Mouse (Mus musculus): ENCODE data around the gene Aplp2. TPM values are rescaled to one million over a fixed set of nuclear protein-coding genes. Genes with fewer than 3 reads are reported as not detected.

Gene Aplp2
- polyA plus RNA-seq, 1 experiment from 2014 or later = 451 TPM

GRCm38 (mm10) chr9:31156594-31156993 is 55.0 kb downstream of the Aplp2 start:
- WGBS = 90% methylated on average over 8 of the region's 8 CpGs
- H3K27ac ChIP-seq (ENCODE audit: low read depth, low read length) = no peak overlapping the region
- H3K27me3 ChIP-seq (ENCODE audit: control insufficient read depth, insufficient read depth, low read length) = no peaks in the 10 kb centered on the region
- no peaks in the 10 kb centered on the region for H3K9me3 ChIP-seq (ENCODE audit: control insufficient read depth, low read length)
- peaks cover 71% of the 10 kb centered on the region for H3K36me3 ChIP-seq (ENCODE audit: control insufficient read depth, insufficient read depth, low read length)
- ATAC-seq (ENCODE audit: low read depth) = no peak
- no peaks in the 10 kb centered on the region for H3K4me1 ChIP-seq (ENCODE audit: control insufficient read depth, insufficient read depth, low read length)
- no peak overlapping the region for H3K4me2 ChIP-seq (ENCODE audit: low read depth, low read length)
- H3K9ac ChIP-seq (replicated peaks; ENCODE audit: low read depth, low read length) = no peak overlapping the region
- H3K4me3 ChIP-seq (ENCODE audit: low read depth, low read length) = no peak overlapping the region

- no peaks in the 10 kb centered on the region for H3K27me3 ChIP-seq (ENCODE audit: control insufficient read depth, insufficient read depth, low read length)
- H3K4me3 ChIP-seq (ENCODE audit: low read depth, low read length) = no peak overlapping the region
- H3K27ac ChIP-seq (ENCODE audit: low read depth, low read length) = no peak overlapping the region
- H3K9ac ChIP-seq (replicated peaks; ENCODE audit: low read depth, low read length) = no peak overlapping the region
- no peaks in the 10 kb centered on the region for H3K9me3 ChIP-seq (ENCODE audit: control insufficient read depth, low read length)
- no peaks in the 10 kb centered on the region for H3K4me1 ChIP-seq (ENCODE audit: control insufficient read depth, insufficient read depth, low read length)
- WGBS = 92% methylated on average over 2 of the region's 2 CpGs
- peaks cover 52% of the 10 kb centered on the region for H3K36me3 ChIP-seq (ENCODE audit: control insufficient read depth, insufficient read depth, low read length)
- peak; percentile 30; the same call in 1 of the 2 replicates for ATAC-seq (ENCODE audit: low read depth)
- no peak overlapping the region for H3K4me2 ChIP-seq (ENCODE audit: low read depth, low read length)
Measured at GRCm38 (mm10) chr9:31151050-31151449, 60.6 kb downstream of the Aplp2 start.

- no peak overlapping the region for H3K4me3 ChIP-seq (ENCODE audit: low read depth, low read length)
- H3K27me3 ChIP-seq (ENCODE audit: control insufficient read depth, insufficient read depth, low read length) = no peaks in the 10 kb centered on the region
- no peak overlapping the region for H3K4me2 ChIP-seq (ENCODE audit: low read depth, low read length)
- no peak for ATAC-seq (ENCODE audit: low read depth)
- 52% methylated on average over 7 of the region's 7 CpGs for WGBS
- peaks cover 37% of the 10 kb centered on the region for H3K36me3 ChIP-seq (ENCODE audit: control insufficient read depth, insufficient read depth, low read length)
- H3K27ac ChIP-seq (ENCODE audit: low read depth, low read length) = no peak overlapping the region
- no peak overlapping the region for H3K9ac ChIP-seq (replicated peaks; ENCODE audit: low read depth, low read length)
- H3K4me1 ChIP-seq (ENCODE audit: control insufficient read depth, insufficient read depth, low read length) = no peaks in the 10 kb centered on the region
- H3K9me3 ChIP-seq (ENCODE audit: control insufficient read depth, low read length) = no peaks in the 10 kb centered on the region
Measured at GRCm38 (mm10) chr9:31148135-31148534, 63.5 kb downstream of the Aplp2 start.

GRCm38 (mm10) chr9:31145272-31145925 is 66.2 kb downstream of the Aplp2 start:
- H3K9ac ChIP-seq (replicated peaks; ENCODE audit: low read depth, low read length) = no peak overlapping the region
- H3K27me3 ChIP-seq (ENCODE audit: control insufficient read depth, insufficient read depth, low read length) = no peaks in the 10 kb centered on the region
- no peaks in the 10 kb centered on the region for H3K9me3 ChIP-seq (ENCODE audit: control insufficient read depth, low read length)
- no peaks in the 10 kb centered on the region for H3K4me1 ChIP-seq (ENCODE audit: control insufficient read depth, insufficient read depth, low read length)
- ATAC-seq (ENCODE audit: low read depth) = no peak
- H3K4me2 ChIP-seq (ENCODE audit: low read depth, low read length) = no peak overlapping the region
- no peak overlapping the region for H3K4me3 ChIP-seq (ENCODE audit: low read depth, low read length)
- no peak overlapping the region for H3K27ac ChIP-seq (ENCODE audit: low read depth, low read length)
- 88% methylated on average over 7 of the region's 7 CpGs for WGBS
- peaks cover 20% of the 10 kb centered on the region for H3K36me3 ChIP-seq (ENCODE audit: control insufficient read depth, insufficient read depth, low read length)

GRCm38 (mm10) chr9:31142924-31143323 is 68.7 kb downstream of the Aplp2 start:
- WGBS = 79% methylated on average over 1 of the region's 1 CpGs
- no peak overlapping the region for H3K4me3 ChIP-seq (ENCODE audit: low read depth, low read length)

GRCm38 (mm10) chr9:31133131-31133530 is 78.5 kb downstream of the Aplp2 start:
- WGBS = 87% methylated on average over 5 of the region's 5 CpGs
- Histone ChIP-seq H3K4me3 (ENCODE audit: low read depth, low read length) (no peak overlapping the region), H3K4me2 (ENCODE audit: low read depth, low read length) (no peak overlapping the region), H3K27ac (ENCODE audit: low read depth, low read length) (no peak overlapping the region), H3K9me3 (ENCODE audit: control insufficient read depth, low read length) (no peaks in the 10 kb centered on the region), H3K36me3 (ENCODE audit: control insufficient read depth, insufficient read depth, low read length) (no peaks in the 10 kb centered on the region), H3K9ac (replicated peaks; ENCODE audit: low read depth, low read length) (no peak overlapping the region), H3K4me1 (ENCODE audit: control insufficient read depth, insufficient read depth, low read length) (peaks cover 7% of the 10 kb centered on the region; the same call in 1 of the 2 replicates), H3K27me3 (ENCODE audit: control insufficient read depth, insufficient read depth, low read length) (peaks cover 34% of the 10 kb centered on the region)
- ATAC-seq (ENCODE audit: low read depth) = no peak

More at GRCm38 (mm10) chr9:31142924-31143323, 68.7 kb downstream of the Aplp2 start:
- Histone ChIP-seq H3K27ac (ENCODE audit: low read depth, low read length) (no peak overlapping the region), H3K4me2 (ENCODE audit: low read depth, low read length) (no peak overlapping the region), H3K27me3 (ENCODE audit: control insufficient read depth, insufficient read depth, low read length) (no peaks in the 10 kb centered on the region), H3K36me3 (ENCODE audit: control insufficient read depth, insufficient read depth, low read length) (no peaks in the 10 kb centered on the region), H3K9me3 (ENCODE audit: control insufficient read depth, low read length) (no peaks in the 10 kb centered on the region), H3K4me1 (ENCODE audit: control insufficient read depth, insufficient read depth, low read length) (no peaks in the 10 kb centered on the region), H3K9ac (replicated peaks; ENCODE audit: low read depth, low read length) (no peak overlapping the region)
- no peak for ATAC-seq (ENCODE audit: low read depth)

GRCm38 (mm10) chr9:31131205-31131968 is 80.2 kb downstream of the Aplp2 start, which contains the start of gene St14:
Gene St14 (minus strand): TSS chr9:31131853.
- Histone ChIP-seq H3K27me3 (ENCODE audit: control insufficient read depth, insufficient read depth, low read length) (peaks cover 34% of the 10 kb centered on the region), H3K4me2 (ENCODE audit: low read depth, low read length) (peak within 1 kb of the TSS; percentile 81), H3K4me3 (ENCODE audit: low read depth, low read length) (peak within 1 kb of the TSS; percentile 34), H3K9me3 (ENCODE audit: control insufficient read depth, low read length) (no peaks in the 10 kb centered on the region), H3K4me1 (ENCODE audit: control insufficient read depth, insufficient read depth, low read length) (peaks cover 7% of the 10 kb centered on the region; the same call in 1 of the 2 replicates), H3K36me3 (ENCODE audit: control insufficient read depth, insufficient read depth, low read length) (no peaks in the 10 kb centered on the region), H3K27ac (ENCODE audit: low read depth, low read length) (no peak within 1 kb of the TSS), H3K9ac (replicated peaks; ENCODE audit: low read depth, low read length) (peak within 1 kb of the TSS; percentile 8; the same call in 1 of the 2 replicates)
- ATAC-seq (ENCODE audit: low read depth) = peak; percentile 49; the same call in 1 of the 2 replicates
- WGBS = under 1% methylated on average over 63 of the region's 74 CpGs

- WGBS = 7% methylated on average over 26 of the region's 26 CpGs
- peak overlapping the region; percentile 81 for H3K4me2 ChIP-seq (ENCODE audit: low read depth, low read length)
- no peak overlapping the region for H3K9ac ChIP-seq (replicated peaks; ENCODE audit: low read depth, low read length)
- H3K4me3 ChIP-seq (ENCODE audit: low read depth, low read length) = peak overlapping the region; percentile 34
- peaks cover 7% of the 10 kb centered on the region; the same call in 1 of the 2 replicates for H3K4me1 ChIP-seq (ENCODE audit: control insufficient read depth, insufficient read depth, low read length)
- no peak overlapping the region for H3K27ac ChIP-seq (ENCODE audit: low read depth, low read length)
- H3K27me3 ChIP-seq (ENCODE audit: control insufficient read depth, insufficient read depth, low read length) = peaks cover 34% of the 10 kb centered on the region
- H3K9me3 ChIP-seq (ENCODE audit: control insufficient read depth, low read length) = no peaks in the 10 kb centered on the region
- peak; percentile 38; the same call in 1 of the 2 replicates for ATAC-seq (ENCODE audit: low read depth)
- H3K36me3 ChIP-seq (ENCODE audit: control insufficient read depth, insufficient read depth, low read length) = no peaks in the 10 kb centered on the region
Measured at GRCm38 (mm10) chr9:31130357-31131204, 81.0 kb downstream of the Aplp2 start.

Data from neural tube, embryonic 14.5 days (tissue).